Mouse (Mus musculus) MEL (cell line): ENCODE data around the gene Muc5ac. TPM values are rescaled to one million over a fixed set of nuclear protein-coding genes. Genes with fewer than 3 reads are reported as not detected.

Experiments used
- DNase-seq: peaks from one replicate; pipeline ENCODE4 v3.0.0; 2011; ENCODE audit warnings: low read depth, low spot score
- H3K27ac ChIP-seq: 2 replicates; pipeline ENCODE4 v1.5.1; 2012; ENCODE audit warnings: low read depth, mild to moderate bottlenecking, control low read depth, low read length, moderate library complexity; ENCODE audit not compliant: control insufficient read depth
- H3K27me3 ChIP-seq, 2 experiments: fragments of 150-350 bp in 1 of 2; sonication (generic) in 1 of 2; 2 replicates each; pipeline ENCODE4 v1.6.1; 2012; ENCODE audit warnings: low read length in 2 of 2, mild to moderate bottlenecking in 2 of 2, improper control_type of control experiment in 1 of 2, moderate library complexity in 1 of 2; ENCODE audit not compliant: insufficient read depth in 2 of 2, control insufficient read depth in 1 of 2
- H3K36me3 ChIP-seq, 2 experiments: 2 replicates each; pipeline ENCODE4 v1.6.1; 2012 to 2014; ENCODE audit warnings: low read length in 2 of 2, improper control_type of control experiment in 1 of 2, inconsistent platforms in 1 of 2, mild to moderate bottlenecking in 1 of 2; ENCODE audit not compliant: insufficient read depth in 2 of 2, control insufficient read depth in 1 of 2
- H3K4me1 ChIP-seq, 2 experiments: fragments of 150-350 bp in 1 of 2; sonication (generic) in 1 of 2; 2 replicates each; pipeline ENCODE4 v1.6.1; 2012; ENCODE audit warnings: low read length in 2 of 2, improper control_type of control experiment in 1 of 2, mild to moderate bottlenecking in 1 of 2; ENCODE audit not compliant: insufficient read depth in 2 of 2, control insufficient read depth in 1 of 2
- H3K4me3 ChIP-seq, 2 experiments: fragments of 150-350 bp in 1 of 2; sonication (generic) in 1 of 2; 2 replicates each; pipeline ENCODE4 v1.5.1; 2012; ENCODE audit warnings: low read depth in 2 of 2, low read length in 2 of 2, mild to moderate bottlenecking in 2 of 2, moderate library complexity in 2 of 2, control low read depth in 1 of 2, improper control_type of control experiment in 1 of 2; ENCODE audit not compliant: control insufficient read depth in 1 of 2, insufficient read depth in 1 of 2
- H3K79me2 ChIP-seq: 2 replicates; pipeline ENCODE4 v1.6.1; 2012; ENCODE audit warnings: mild to moderate bottlenecking, low read length, moderate library complexity; ENCODE audit not compliant: control insufficient read depth, poor library complexity, insufficient read depth
- H3K9ac ChIP-seq: 2 replicates; pipeline ENCODE4 v1.6.1; 2012; ENCODE audit warnings: low read depth, mild to moderate bottlenecking, control low read depth, low read length, moderate library complexity; ENCODE audit not compliant: control insufficient read depth, poor library complexity, severe bottlenecking
- H3K9me3 ChIP-seq: fragments of 150-350 bp; sonication (generic); replicated peaks from 2 replicates; pipeline ENCODE4 v1.6.1; 2012; ENCODE audit warnings: mild to moderate bottlenecking, low read length, improper control_type of control experiment, moderate library complexity; ENCODE audit not compliant: insufficient read depth
- BHLHE40 ChIP-seq: IDR thresholded peaks from 2 replicates; pipeline ENCODE4 v1.6.1; 2012; ENCODE audit warnings: low read depth, mild to moderate bottlenecking, inconsistent platforms, low read length, improper control_type of control experiment, borderline replicate concordance
- CHD1 ChIP-seq: IDR thresholded peaks from 2 replicates; pipeline ENCODE4 v1.6.1; 2012; ENCODE audit warnings: low read depth, mild to moderate bottlenecking, inconsistent platforms, low read length, improper control_type of control experiment
- ELF1 ChIP-seq: IDR thresholded peaks from 2 replicates; pipeline ENCODE4 v1.6.1; 2014; ENCODE audit warnings: low read depth, mild to moderate bottlenecking, inconsistent platforms, low read length, improper control_type of control experiment, moderate library complexity
- ETS1 ChIP-seq: IDR thresholded peaks from 2 replicates; pipeline ENCODE4 v1.6.1; 2012; ENCODE audit warnings: low read depth, mild to moderate bottlenecking, inconsistent platforms, low read length, improper control_type of control experiment, moderate library complexity
- GABPA ChIP-seq: IDR thresholded peaks from 2 replicates; pipeline ENCODE4 v1.6.1; 2012; ENCODE audit warnings: low read depth, mild to moderate bottlenecking, inconsistent platforms, low read length, improper control_type of control experiment, moderate library complexity
- GATA1 ChIP-seq: IDR thresholded peaks from 2 replicates; pipeline ENCODE4 v1.6.1; 2011; ENCODE audit warnings: low read depth, low read length, improper control_type of control experiment
- HCFC1 ChIP-seq: IDR thresholded peaks from 2 replicates; pipeline ENCODE4 v1.6.1; 2012; ENCODE audit warnings: low read depth, mild to moderate bottlenecking, inconsistent platforms, low read length, improper control_type of control experiment, moderate library complexity
- KAT2A ChIP-seq: conservative IDR thresholded peaks from 2 replicates; pipeline ENCODE4 v1.6.1; 2012; ENCODE audit warnings: low read depth, low read length, improper control_type of control experiment, inconsistent platforms
- MAFK ChIP-seq: IDR thresholded peaks from 2 replicates; pipeline ENCODE4 v1.6.1; 2011; ENCODE audit warnings: low read depth, mild to moderate bottlenecking, low read length, improper control_type of control experiment, borderline replicate concordance
- MEF2A ChIP-seq: IDR thresholded peaks from 2 replicates; pipeline ENCODE4 v1.6.1; 2014; ENCODE audit warnings: low read depth, mild to moderate bottlenecking, inconsistent platforms, low read length, improper control_type of control experiment; ENCODE audit not compliant: poor library complexity, insufficient replicate concordance, severe bottlenecking; ENCODE audit errors: extremely low read depth
- MYC ChIP-seq: IDR thresholded peaks from 2 replicates; pipeline ENCODE4 v1.6.1; 2011; ENCODE audit warnings: low read depth, mild to moderate bottlenecking, low read length, improper control_type of control experiment, moderate library complexity
- NELFE ChIP-seq: IDR thresholded peaks from 2 replicates; pipeline ENCODE4 v1.6.1; 2011; ENCODE audit warnings: low read depth, low read length, improper control_type of control experiment
- POLR2AphosphoS2 ChIP-seq: IDR thresholded peaks from 2 replicates; pipeline ENCODE4 v1.6.1; 2011; ENCODE audit warnings: low read length, improper control_type of control experiment
- RAD21 ChIP-seq: IDR thresholded peaks from 2 replicates; pipeline ENCODE4 v1.6.1; 2011; ENCODE audit warnings: mild to moderate bottlenecking, low read depth, low read length, improper control_type of control experiment
- SIN3A ChIP-seq: IDR thresholded peaks from 2 replicates; pipeline ENCODE4 v1.6.1; 2012; ENCODE audit warnings: low read length, improper control_type of control experiment, inconsistent platforms
- SMC3 ChIP-seq: IDR thresholded peaks from 2 replicates; pipeline ENCODE4 v1.6.1; 2011; ENCODE audit warnings: low read depth, low read length, improper control_type of control experiment
- TBP ChIP-seq: IDR thresholded peaks from 2 replicates; pipeline ENCODE4 v1.8.0; 2011; ENCODE audit warnings: low read depth, low read length, improper control_type of control experiment
- TCF12 ChIP-seq: IDR thresholded peaks from 2 replicates; pipeline ENCODE4 v1.6.1; 2014; ENCODE audit warnings: low read depth, mild to moderate bottlenecking, inconsistent platforms, low read length, improper control_type of control experiment, moderate library complexity
- USF1 ChIP-seq: IDR thresholded peaks from 2 replicates; pipeline ENCODE4 v1.6.1; 2014; ENCODE audit warnings: low read depth, mild to moderate bottlenecking, inconsistent platforms, low read length, improper control_type of control experiment, moderate library complexity
- ZC3H11A ChIP-seq: IDR thresholded peaks from 2 replicates; pipeline ENCODE4 v1.6.1; 2012; ENCODE audit warnings: low read depth, mild to moderate bottlenecking, inconsistent platforms, low read length, improper control_type of control experiment
- ZKSCAN1 ChIP-seq: IDR thresholded peaks from 2 replicates; pipeline ENCODE4 v1.6.1; 2012; ENCODE audit warnings: low read depth, mild to moderate bottlenecking, inconsistent platforms, low read length, improper control_type of control experiment, moderate library complexity
- ZMIZ1 ChIP-seq: IDR thresholded peaks from 2 replicates; pipeline ENCODE4 v1.6.1; 2012; ENCODE audit warnings: low read depth, mild to moderate bottlenecking, inconsistent platforms, low read length, improper control_type of control experiment, moderate library complexity
- polyA plus RNA-seq, 2 experiments: library from polyadenylated mRNA; stranded (reverse) in 1 of 2; unstranded in 1 of 2; fragments of >175 nt in 1 of 2; fragments of >200 nt in 1 of 2; gene quantifications; 2 replicates each; pipeline versions ENCODE4 v1.2.1 to v1.2.4; 2012; ENCODE audit warnings: low replicate concordance in 2 of 2, low read depth in 1 of 2; ENCODE audit not compliant: insufficient read length in 2 of 2, insufficient read depth in 1 of 2, missing spikeins in 1 of 2
- total RNA-seq: library from RNA; depleted of rRNA; stranded (reverse); fragments of 300-350 nt; gene quantifications from 2 replicates; pipeline ENCODE4 v1.2.3, GENCODE M21; 2012

The Muc5ac gene
- total and polyA plus RNA-seq, 3 experiments = not detected

- Histone ChIP-seq H3K9ac (no peak overlapping the region), H3K9me3 (no peaks in the 10 kb centered on the region), H3K27ac (no peak overlapping the region), H3K4me1 (no peaks in the 10 kb centered on the region), H3K4me3 (no peak overlapping the region), H3K27me3 (peaks cover 0 to 2% of the 10 kb centered on the region in 2 experiments; a peak in 3 of 4 replicates), H3K36me3 (no peaks in the 10 kb centered on the region), H3K79me2 (no peaks in the 10 kb centered on the region)
- no peak for DNase-seq
- TF ChIP-seq GATA1 = no peak
- TF ChIP-seq GABPA = no peak
- no peak for TF ChIP-seq TBP
These were observed 5.5 kb downstream of the Muc5ac start for GRCm38 (mm10) chr7:141794251-141794650.

GRCm38 (mm10) chr7:141803206-141803605, 14.4 kb downstream of the Muc5ac start:
- Histone ChIP-seq H3K36me3 (no peaks in the 10 kb centered on the region), H3K9me3 (no peaks in the 10 kb centered on the region), H3K9ac (no peak overlapping the region), H3K27ac (no peak overlapping the region), H3K27me3 (peaks cover 0 to 3% of the 10 kb centered on the region in 2 experiments; a peak in 3 of 4 replicates), H3K79me2 (no peaks in the 10 kb centered on the region), H3K4me3 (no peak overlapping the region), H3K4me1 (no peaks in the 10 kb centered on the region)
- TF ChIP-seq TCF12 (no peak), ZKSCAN1 (no peak), CHD1 (no peak), ZMIZ1 (no peak), ZC3H11A (no peak), POLR2AphosphoS2 (no peak), ELF1 (no peak), USF1 (no peak), SMC3 (no peak), GATA1 (no peak), BHLHE40 (no peak), MYC (no peak), KAT2A (no peak), SIN3A (no peak), RAD21 (no peak), ETS1 (no peak), HCFC1 (no peak), MEF2A (no peak), NELFE (no peak), MAFK (no peak)
- DNase-seq = no peak
